Mouse (Mus musculus) E14TG2a.4 (cell line): Measurements from ENCODE around the gene Dlg4.

ENCODE experiments used
- CTCF ChIP-seq: conservative IDR thresholded peaks from 2 replicates; pipeline ENCODE4 v1.5.1; 2014; ENCODE audit warnings: low read length
- NANOG ChIP-seq: IDR thresholded peaks from 2 replicates; pipeline ENCODE4 v1.6.1; 2014; ENCODE audit warnings: borderline replicate concordance, low read length, mixed read lengths
- POU5F1 ChIP-seq: IDR thresholded peaks from 2 replicates; pipeline ENCODE4 v1.6.1; 2014; ENCODE audit warnings: low read length, borderline replicate concordance

DNA sequence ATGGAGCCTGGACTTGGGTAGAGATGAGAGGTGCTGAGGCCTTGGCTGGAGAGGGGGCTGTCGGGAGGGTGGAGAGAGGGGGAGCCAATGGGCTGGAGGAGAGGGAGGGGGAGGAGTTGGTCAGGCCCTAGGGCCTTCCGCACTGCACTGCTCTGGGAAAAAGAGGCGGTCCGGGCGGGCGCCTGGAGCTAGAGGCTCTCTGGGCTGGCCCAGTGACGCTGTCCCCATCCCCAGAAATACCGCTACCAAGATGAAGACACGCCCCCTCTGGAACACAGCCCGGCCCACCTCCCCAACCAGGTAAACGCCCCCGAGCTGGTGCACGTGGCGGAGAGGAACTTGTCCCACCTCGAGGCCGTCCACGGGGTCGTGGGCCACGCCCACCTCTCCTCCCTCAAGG is 9.9 kb downstream of the Dlg4 start:
- no peak for TF ChIP-seq CTCF
- TF ChIP-seq POU5F1, result no peak
- TF ChIP-seq NANOG, result no peak
